Mouse (Mus musculus) cortical plate, adult 2 months (tissue): ENCODE measurements around the gene Ift52.

Source experiments
- CTCF ChIP-seq: fragments of 200-500 bp; IDR thresholded peaks from 2 replicates; pipeline ENCODE4 v1.5.1; 2011; ENCODE audit warnings: mild to moderate bottlenecking, control low read depth, low read length; ENCODE audit not compliant: insufficient read depth; ENCODE audit errors: extremely low read depth
- POLR2A ChIP-seq: fragments of 200-500 bp; IDR thresholded peaks from 2 replicates; pipeline ENCODE4 v1.6.1; 2011; ENCODE audit warnings: mild to moderate bottlenecking, low read length, control low read depth; ENCODE audit not compliant: insufficient read depth; ENCODE audit errors: extremely low read depth

- no peak for TF ChIP-seq CTCF
- TF ChIP-seq POLR2A, result no peak
Measured at GRCm38 (mm10) chr2:163094909-163095308, 77.8 kb downstream of the Ift52 start.
